ENCODE assay signal across 8 mouse cellular contexts in the genomic region with DNA sequence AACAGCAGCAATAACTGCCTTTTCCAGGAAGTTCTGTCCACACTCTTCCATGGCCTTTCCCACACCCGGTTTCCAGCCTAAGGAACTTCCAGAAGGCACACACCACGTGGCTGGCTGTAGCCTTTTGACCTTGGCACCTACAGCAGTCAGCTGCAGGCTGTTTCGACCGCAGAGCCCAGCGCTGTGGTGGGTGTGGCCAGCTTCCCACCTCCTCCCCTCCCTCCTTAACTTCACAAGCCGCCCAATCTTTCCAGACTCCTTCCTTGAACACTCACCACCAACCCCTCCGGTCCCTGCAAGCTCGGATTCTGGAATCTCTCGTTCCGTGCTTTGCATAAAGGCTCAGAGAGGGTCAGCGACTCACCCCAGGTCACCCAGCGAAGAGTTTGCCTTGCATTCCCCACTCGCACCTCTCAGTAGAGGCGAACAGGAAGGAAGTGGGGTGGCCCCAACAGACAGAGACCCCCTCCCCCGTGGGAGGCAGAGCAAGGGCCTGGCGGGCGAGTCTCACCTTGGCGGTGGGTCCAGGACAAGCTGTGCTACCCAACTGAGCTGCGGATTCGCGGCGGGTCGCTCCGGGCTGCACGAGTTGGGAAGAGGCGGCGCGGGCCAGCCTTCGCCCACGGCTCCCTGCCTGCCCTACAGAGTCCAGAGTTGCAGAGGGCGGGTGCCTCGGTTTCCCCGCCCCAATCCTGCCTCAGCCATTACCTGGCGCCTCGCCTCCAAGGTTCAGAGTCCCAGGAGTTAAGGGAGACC. TPM values are rescaled to one million over a fixed set of nuclear protein-coding genes. Genes with fewer than 3 reads are reported as not detected.
DNase-seq lines count a peak whose midpoint lies in the region; ATAC-seq lines count a peak whose summit lies in the region.

No protein-coding gene starts in this region.

- peak; percentile 90 for DNase-seq in ES-CJ7 (ENCODE audit: low read depth, low spot score)
- no peak for DNase-seq in heart, embryonic 10.5 days (ENCODE audit: low spot score)
- DNase-seq in kidney, adult 8-10 months = peak; percentile 68 to 77
- DNase-seq in ovary, postnatal 10 days (ENCODE audit: low spot score) = peak; percentile 17
- DNase-seq in left cerebral cortex, adult 11 months (ENCODE audit: low spot score) = no peak
- no peak for DNase-seq in layer of hippocampus, adult 11-12 months (ENCODE audit: low spot score)

- peak overlapping the region; percentile 81 for H3K27ac ChIP-seq in brown adipose tissue, adult 24 weeks (replicated peaks; ENCODE audit: low read depth, low read length)
- peak overlapping the region; percentile 74 for H3K27ac ChIP-seq in heart, embryonic 10.5 days
- no peak overlapping the region for H3K27ac ChIP-seq in lung, embryonic 15.5 days

- peaks cover 15% of the 10 kb centered on the region for H3K4me1 ChIP-seq in brown adipose tissue, adult 24 weeks (ENCODE audit: control insufficient read depth, insufficient read depth, insufficient read length, low read length)
- H3K4me1 ChIP-seq in heart, embryonic 10.5 days = peaks cover 16% of the 10 kb centered on the region
- peaks cover 15% of the 10 kb centered on the region for H3K4me1 ChIP-seq in lung, embryonic 15.5 days

- WGBS in heart, embryonic 10.5 days = 2% methylated on average over 35 of the region's 35 CpGs
- 2% methylated on average over 35 of the region's 35 CpGs for WGBS in lung, embryonic 15.5 days

- peak; percentile 67; the same call in 1 of the 2 replicates for ATAC-seq in lung, embryonic 15.5 days (ENCODE audit: borderline replicate concordance, extremely low read depth, low FRiP score, low TSS enrichment)

- peaks cover 32% of the 10 kb centered on the region; the same call in 1 of the 2 replicates for H3K27me3 ChIP-seq in heart, embryonic 10.5 days (ENCODE audit: insufficient read depth, poor library complexity, severe bottlenecking)
- no peaks in the 10 kb centered on the region for H3K27me3 ChIP-seq in lung, embryonic 15.5 days

- peak overlapping the region; percentile 85 for H3K4me2 ChIP-seq in lung, embryonic 15.5 days

- H3K36me3 ChIP-seq in heart, embryonic 10.5 days = no peaks in the 10 kb centered on the region
- no peaks in the 10 kb centered on the region for H3K36me3 ChIP-seq in lung, embryonic 15.5 days

- H3K9ac ChIP-seq in lung, embryonic 15.5 days = peak overlapping the region; percentile 39

- peak overlapping the region; percentile 62 for H3K4me3 ChIP-seq in brown adipose tissue, adult 24 weeks (ENCODE audit: insufficient read depth, low read depth, low read length)
- peak overlapping the region; percentile 53 for H3K4me3 ChIP-seq in heart, embryonic 10.5 days
- H3K4me3 ChIP-seq in lung, embryonic 15.5 days = peak overlapping the region; percentile 37

- no peaks in the 10 kb centered on the region for H3K9me3 ChIP-seq in heart, embryonic 10.5 days
- H3K9me3 ChIP-seq in lung, embryonic 15.5 days = no peaks in the 10 kb centered on the region

RNA-seq across cellular contexts. Expression of gene Acp5, which starts 4.1 kb away (rescaled TPM):
- 179 and 198 TPM in 2 replicates for polyA plus RNA-seq in brown adipose tissue, adult 24 weeks (2012; ENCODE audit: insufficient read depth, insufficient read length, missing spikeins)
- polyA plus RNA-seq in heart, embryonic 10.5 days (2016; fragmentation: Nextera tagmentation; extraction: Ambion mirVana) = 62.3 and 67.2 TPM in 2 replicates
- polyA plus RNA-seq in lung, embryonic 15.5 days (2015; fragmentation: Nextera tagmentation; extraction: Ambion mirVana) = 6.2 and 6.4 TPM in 2 replicates

RNA-seq across cellular contexts. Expression of gene Elof1, which starts 14.4 kb away (rescaled TPM):
- 101 and 117 TPM in 2 replicates for polyA plus RNA-seq in brown adipose tissue, adult 24 weeks (2012; ENCODE audit: insufficient read depth, insufficient read length, missing spikeins)
- 149 and 176 TPM in 2 replicates for polyA plus RNA-seq in heart, embryonic 10.5 days (2016; fragmentation: Nextera tagmentation; extraction: Ambion mirVana)
- polyA plus RNA-seq in lung, embryonic 15.5 days (2015; fragmentation: Nextera tagmentation; extraction: Ambion mirVana) = 196 and 210 TPM in 2 replicates

RNA-seq across cellular contexts. Expression of gene Pigyl, which starts 25.2 kb away (rescaled TPM):
- 47.7 and 58.0 TPM in 2 replicates for polyA plus RNA-seq in brown adipose tissue, adult 24 weeks (2012; ENCODE audit: insufficient read depth, insufficient read length, missing spikeins)
- 44.7 and 60.3 TPM in 2 replicates for polyA plus RNA-seq in heart, embryonic 10.5 days (2016; fragmentation: Nextera tagmentation; extraction: Ambion mirVana)
- polyA plus RNA-seq in lung, embryonic 15.5 days (2015; fragmentation: Nextera tagmentation; extraction: Ambion mirVana) = 77.3 and 84.7 TPM in 2 replicates

RNA-seq across cellular contexts. Expression of gene Cnn1, which starts 32.4 kb away (rescaled TPM):
- 1.9 and 5.7 TPM in 2 replicates for polyA plus RNA-seq in brown adipose tissue, adult 24 weeks (2012; ENCODE audit: insufficient read depth, insufficient read length, missing spikeins)
- polyA plus RNA-seq in heart, embryonic 10.5 days (2016; fragmentation: Nextera tagmentation; extraction: Ambion mirVana) = 246 and 375 TPM in 2 replicates
- 60.9 and 71.5 TPM in 2 replicates for polyA plus RNA-seq in lung, embryonic 15.5 days (2015; fragmentation: Nextera tagmentation; extraction: Ambion mirVana)

RNA-seq across cellular contexts. Expression of gene Ecsit, which starts 46.2 kb away (rescaled TPM):
- polyA plus RNA-seq in brown adipose tissue, adult 24 weeks (2012; ENCODE audit: insufficient read depth, insufficient read length, missing spikeins) = 95.3 and 111 TPM in 2 replicates
- 58.4 and 65.6 TPM in 2 replicates for polyA plus RNA-seq in heart, embryonic 10.5 days (2016; fragmentation: Nextera tagmentation; extraction: Ambion mirVana)
- 33.2 and 33.9 TPM in 2 replicates for polyA plus RNA-seq in lung, embryonic 15.5 days (2015; fragmentation: Nextera tagmentation; extraction: Ambion mirVana)

Comparison
In these comparisons a context has a peak if more than half of its experiments do, and no peak if none do; other contexts are left out.
1. DNase-seq: peak in ES-CJ7 (single experiment), kidney, adult 8-10 months (2 of 2) and ovary, postnatal 10 days (single experiment); none in heart, embryonic 10.5 days (single experiment), left cerebral cortex, adult 11 months (single experiment) and layer of hippocampus, adult 11-12 months (single experiment).
2. Peak in every context shown above with its lines, with median percentiles within 50 percentile points of each other: H3K4me3 ChIP-seq.